Mouse (Mus musculus): ENCODE data around the gene Tnik. TPM values are rescaled to one million over a fixed set of nuclear protein-coding genes. Genes with fewer than 3 reads are reported as not detected.

The Tnik gene
- polyA plus RNA-seq, 1 experiment from 2014 or later = 20.7 TPM

DNA sequence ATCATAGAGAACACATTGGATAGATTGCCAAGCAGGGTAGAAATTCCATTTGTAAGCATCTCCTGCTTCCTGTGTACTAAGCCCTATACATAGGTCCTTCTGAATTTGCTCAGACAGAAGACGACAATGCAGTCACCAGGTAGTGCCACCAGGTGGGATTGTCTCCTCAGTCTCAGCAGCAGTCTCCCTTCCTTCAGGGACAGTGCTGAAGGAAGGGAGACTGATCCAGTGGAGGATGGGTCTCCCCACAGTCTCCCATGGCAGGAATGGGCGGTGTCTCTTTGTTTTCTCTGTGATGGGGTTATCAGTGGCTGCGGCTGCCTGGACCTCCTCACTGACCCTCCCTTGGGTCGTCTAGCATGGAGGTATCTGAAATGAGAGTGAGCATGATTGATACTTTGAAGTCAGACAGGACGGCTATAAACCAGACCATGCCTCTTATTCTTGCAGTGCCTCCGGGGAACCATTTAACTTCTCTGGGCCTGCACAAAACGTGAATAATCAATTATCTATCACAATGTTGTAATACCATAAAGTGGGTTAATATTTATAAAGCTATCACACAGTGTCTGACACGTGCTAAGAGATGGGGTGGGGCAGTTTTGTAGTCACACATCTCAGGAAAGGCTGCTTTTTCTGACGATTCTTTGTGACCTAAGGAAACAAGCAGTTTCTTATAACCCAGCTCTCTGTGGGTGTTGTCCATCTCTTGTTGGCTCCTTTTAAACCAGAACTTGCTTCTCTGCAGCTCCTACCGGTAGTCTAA lies 285.1 kb downstream of the Tnik start:
- POLR2A ChIA-PET = interaction anchor here (0.7 kb wide), 1 partner anchor 11 kb away, joined by 3 read pairs; no protein-coding TSS in a partner anchor
- DNase-seq (ENCODE audit: low read depth, low spot score) = no peak
- CTCF ChIA-PET = interaction anchor here (1.0 to 2.1 kb wide), 3 partner anchors 374 to 382 kb away, joined by 3 to 6 read pairs (median 4); no protein-coding TSS in a partner anchor
- no peak for ATAC-seq
- in situ Hi-C loops (cut with MboI; ENCODE audit: low pct_unique_long_range_greater_than_20kb) = loop anchor here (10.0 kb wide), 1 partner anchor 383 kb away; no protein-coding TSS in a partner anchor
- TF ChIP-seq CTCF (IDR thresholded peaks at IDR 0.05) = no peak
- no peaks in the 10 kb centered on the region for H3K27me3 ChIP-seq

- POLR2A ChIA-PET = no interaction called here
These were observed 286.4 kb downstream of the Tnik start for GRCm38 (mm10) chr3:28549391-28549790.

DNA sequence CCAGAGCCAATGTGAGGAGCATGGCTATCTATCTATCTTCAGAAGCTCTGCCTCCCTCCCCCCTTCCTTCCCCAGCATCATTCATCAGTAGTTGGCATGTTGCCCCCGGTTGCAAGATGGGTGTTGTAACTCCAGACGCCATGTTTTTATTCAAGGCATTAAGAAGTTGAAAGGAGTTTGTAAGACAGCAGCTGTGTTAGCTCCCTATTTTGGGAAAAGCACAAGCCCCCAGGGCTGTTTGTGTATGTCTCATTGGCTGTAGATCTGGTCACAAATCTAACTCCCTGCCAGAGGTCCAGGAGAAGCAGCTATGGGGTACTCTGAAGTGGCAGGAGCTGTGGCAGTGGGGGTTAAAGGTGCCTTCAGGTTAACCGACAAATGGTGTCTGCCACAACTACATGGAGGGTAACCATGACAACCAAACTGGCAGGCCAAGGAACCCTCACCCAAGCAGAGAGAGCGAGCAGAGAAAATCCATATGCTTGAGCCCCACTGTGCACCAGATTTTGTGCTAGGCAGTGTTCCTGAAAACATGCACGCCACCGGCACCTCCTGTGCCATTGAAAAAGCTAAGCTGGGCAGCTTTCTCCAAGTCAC lies 287.6 kb downstream of the Tnik start:
- no peak for TF ChIP-seq CTCF (IDR thresholded peaks at IDR 0.05)
- CTCF ChIA-PET = interaction anchor here (3.5 kb wide), 1 partner anchor 195 kb away, joined by 14 read pairs; no protein-coding TSS in a partner anchor
- DNase-seq (ENCODE audit: low read depth, low spot score) (no peak), ATAC-seq (no peak)
- no peaks in the 10 kb centered on the region for H3K27me3 ChIP-seq
- in situ Hi-C loops (cut with MboI; ENCODE audit: low pct_unique_long_range_greater_than_20kb) = loop anchor here (25.0 kb wide), 1 partner anchor 412 kb away; no protein-coding TSS in a partner anchor
- POLR2A ChIA-PET = interaction anchor here (0.7 to 1.5 kb wide), 3 partner anchors 160 to 380 kb away, joined by 3 to 4 read pairs (median 3); no protein-coding TSS in a partner anchor

More at GRCm38 (mm10) chr3:28549391-28549790, 286.4 kb downstream of the Tnik start:
- no peak for TF ChIP-seq CTCF (IDR thresholded peaks at IDR 0.05)
- no peaks in the 10 kb centered on the region for H3K27me3 ChIP-seq
- ATAC-seq = no peak
- no peak for DNase-seq (ENCODE audit: low read depth, low spot score)
- CTCF ChIA-PET = interaction anchor here (1.0 kb wide), 1 partner anchor 378 kb away, joined by 3 read pairs; no protein-coding TSS in a partner anchor
- in situ Hi-C loops (cut with MboI; ENCODE audit: low pct_unique_long_range_greater_than_20kb) = loop anchor here (10.0 kb wide), 1 partner anchor 385 kb away; no protein-coding TSS in a partner anchor

DNA sequence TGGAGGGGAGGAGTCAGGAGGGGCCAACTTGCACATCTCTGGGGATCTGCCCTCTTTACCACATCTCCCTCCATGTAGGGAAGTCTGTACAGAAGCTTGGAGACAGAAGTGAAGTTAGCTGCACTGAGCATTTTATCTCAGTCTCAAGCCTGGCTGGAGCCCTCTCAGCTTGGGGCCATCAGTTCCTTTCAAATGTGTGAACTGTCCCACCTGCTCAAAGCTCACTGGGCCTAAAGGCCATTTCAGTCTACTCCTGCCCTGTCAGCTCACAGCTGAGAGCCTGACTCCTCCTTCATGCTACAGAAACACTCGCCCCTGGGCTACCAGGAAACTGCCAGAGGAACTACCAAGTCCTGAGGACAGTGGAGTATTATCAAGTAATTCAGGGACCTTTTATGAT lies 288.7 kb downstream of the Tnik start:
- DNase-seq (ENCODE audit: low read depth, low spot score) = no peak
- in situ Hi-C loops (cut with MboI; ENCODE audit: low pct_unique_long_range_greater_than_20kb) = loop anchor here (25.0 kb wide), 1 partner anchor 411 kb away; no protein-coding TSS in a partner anchor

DNA sequence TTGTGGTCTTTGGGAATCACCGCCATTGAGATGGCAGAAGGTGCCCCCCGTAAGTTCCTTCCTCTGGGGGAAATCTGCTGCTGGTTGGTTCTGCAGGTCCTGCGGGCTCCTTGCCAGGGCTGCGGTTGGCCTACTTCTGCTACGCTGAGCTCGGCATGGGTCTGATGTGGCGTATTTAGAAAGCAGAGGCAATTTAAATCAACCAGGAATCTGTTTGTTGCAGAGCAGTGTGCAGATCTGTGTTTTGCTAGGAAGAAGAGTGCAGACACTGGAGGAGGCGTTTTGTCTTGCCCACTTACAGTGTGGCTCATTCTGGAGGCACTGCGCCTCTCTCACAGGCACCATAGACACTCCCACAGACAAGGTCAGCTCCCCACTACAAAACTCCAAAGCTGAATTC lies 291.9 kb downstream of the Tnik start:
- in situ Hi-C loops (cut with MboI; ENCODE audit: low pct_unique_long_range_greater_than_20kb) = loop anchor here (25.0 kb wide), 1 partner anchor 407 kb away; no protein-coding TSS in a partner anchor
- POLR2A ChIA-PET = interaction anchor here (0.5 kb wide), 1 partner anchor 406 kb away, joined by 3 read pairs; no protein-coding TSS in a partner anchor
- CTCF ChIA-PET = interaction anchor here (1.6 to 4.3 kb wide), 3 partner anchors 193 to 390 kb away, joined by 3 to 13 read pairs (median 10); no protein-coding TSS in a partner anchor

More for the DNA sequence above, 288.7 kb downstream of the Tnik start:
- TF ChIP-seq CTCF (IDR thresholded peaks at IDR 0.05) = no peak
- ATAC-seq = no peak
- no peaks in the 10 kb centered on the region for H3K27me3 ChIP-seq
- ChIA-PET POLR2A (interaction anchor here (0.5 kb wide), 1 partner anchor 70 kb away, joined by 3 read pairs; no protein-coding TSS in a partner anchor), CTCF (interaction anchor here (1.1 to 4.3 kb wide), 4 partner anchors 48 to 386 kb away, joined by 3 to 14 read pairs (median 8); no protein-coding TSS in a partner anchor)

DNA sequence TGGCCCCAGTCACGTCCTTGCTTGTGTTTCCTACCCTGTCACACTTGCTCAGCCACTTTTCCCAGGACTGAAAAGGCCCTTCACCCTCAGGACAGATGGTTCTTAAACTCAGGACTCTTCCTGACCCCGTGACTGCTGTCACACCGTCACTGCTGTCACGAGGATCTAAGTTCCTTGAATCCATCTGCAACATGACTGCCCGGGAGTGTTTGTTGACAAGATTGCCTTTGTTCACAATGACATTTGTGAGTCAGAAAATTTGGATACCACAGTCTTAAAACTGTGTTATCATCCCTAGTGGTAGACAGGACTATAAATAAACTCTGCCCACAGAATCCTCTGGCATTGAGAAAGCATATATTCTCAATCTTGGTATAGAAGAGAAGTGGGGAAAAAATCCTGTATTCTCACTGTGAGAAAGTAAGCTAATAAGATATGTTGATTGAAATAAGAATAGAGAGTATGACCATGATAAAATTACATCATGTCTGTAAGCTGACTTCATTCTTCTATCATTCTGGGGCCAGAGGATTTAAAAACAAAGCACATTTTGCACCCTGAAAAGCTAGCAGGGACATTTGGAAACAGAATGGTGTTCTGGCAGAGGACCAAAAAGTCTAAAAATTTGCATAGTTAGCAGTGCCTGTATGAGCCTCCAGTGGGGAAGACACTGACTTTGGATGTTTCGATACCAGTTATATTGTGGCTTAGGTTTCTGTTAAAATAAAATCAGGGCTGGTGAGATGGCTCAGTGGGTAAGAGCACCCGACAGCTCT lies 293.0 kb downstream of the Tnik start:
- no peaks in the 10 kb centered on the region for H3K27me3 ChIP-seq
- in situ Hi-C loops (cut with MboI; ENCODE audit: low pct_unique_long_range_greater_than_20kb) = loop anchor here (25.0 kb wide), 1 partner anchor 406 kb away; no protein-coding TSS in a partner anchor
- no peak for ATAC-seq
- POLR2A ChIA-PET = interaction anchor here (0.5 kb wide), 1 partner anchor 407 kb away, joined by 3 read pairs; no protein-coding TSS in a partner anchor
- DNase-seq (ENCODE audit: low read depth, low spot score) = no peak
- CTCF ChIA-PET = interaction anchor here (0.8 to 2.7 kb wide), 5 partner anchors 12 to 391 kb away, joined by 3 to 13 read pairs (median 3); no protein-coding TSS in a partner anchor
- TF ChIP-seq CTCF (IDR thresholded peaks at IDR 0.05) = no peak

More for the DNA sequence above, 291.9 kb downstream of the Tnik start:
- ATAC-seq (no peak), DNase-seq (ENCODE audit: low read depth, low spot score) (no peak)
- no peaks in the 10 kb centered on the region for H3K27me3 ChIP-seq
- TF ChIP-seq CTCF (IDR thresholded peaks at IDR 0.05) = no peak

DNA sequence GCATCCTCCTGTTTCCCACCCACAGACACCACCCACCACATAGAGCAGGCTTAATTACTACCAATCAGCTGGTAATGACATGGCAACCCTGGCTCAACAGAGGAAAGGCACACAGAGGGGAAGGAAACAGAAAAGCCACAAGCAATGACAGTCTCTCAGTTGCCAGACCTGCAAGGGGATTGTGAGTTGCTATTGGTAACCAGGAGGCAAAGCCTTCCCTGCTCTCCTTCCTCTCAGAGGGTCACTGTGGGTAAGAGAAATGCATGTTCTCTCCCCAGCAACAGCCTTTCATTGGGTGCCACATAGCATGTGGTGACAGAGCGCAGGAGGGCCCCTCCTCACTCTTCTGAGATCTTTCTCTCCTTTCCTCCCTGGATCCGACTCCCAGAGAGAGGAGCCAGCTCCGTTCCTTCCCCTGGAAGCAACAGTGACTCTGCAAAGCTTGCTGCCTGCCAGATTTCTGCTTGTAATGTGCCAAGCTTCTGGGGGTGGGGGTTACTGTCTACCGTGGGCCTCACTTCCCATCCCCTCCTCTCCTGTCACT lies 295.4 kb downstream of the Tnik start:
- in situ Hi-C loops (cut with MboI; ENCODE audit: low pct_unique_long_range_greater_than_20kb) = loop anchor here (25.0 kb wide), 1 partner anchor 404 kb away; no protein-coding TSS in a partner anchor
- ChIA-PET POLR2A (interaction anchor here (1.3 kb wide), 1 partner anchor 10 kb away, joined by 3 read pairs; no protein-coding TSS in a partner anchor), CTCF (interaction anchor here (1.1 to 1.7 kb wide), 4 partner anchors 10 to 396 kb away, joined by 3 to 4 read pairs (median 3); no protein-coding TSS in a partner anchor)
- no peak for DNase-seq (ENCODE audit: low read depth, low spot score)
- ATAC-seq = no peak
- TF ChIP-seq CTCF (IDR thresholded peaks at IDR 0.05) = no peak
- no peaks in the 10 kb centered on the region for H3K27me3 ChIP-seq

DNA sequence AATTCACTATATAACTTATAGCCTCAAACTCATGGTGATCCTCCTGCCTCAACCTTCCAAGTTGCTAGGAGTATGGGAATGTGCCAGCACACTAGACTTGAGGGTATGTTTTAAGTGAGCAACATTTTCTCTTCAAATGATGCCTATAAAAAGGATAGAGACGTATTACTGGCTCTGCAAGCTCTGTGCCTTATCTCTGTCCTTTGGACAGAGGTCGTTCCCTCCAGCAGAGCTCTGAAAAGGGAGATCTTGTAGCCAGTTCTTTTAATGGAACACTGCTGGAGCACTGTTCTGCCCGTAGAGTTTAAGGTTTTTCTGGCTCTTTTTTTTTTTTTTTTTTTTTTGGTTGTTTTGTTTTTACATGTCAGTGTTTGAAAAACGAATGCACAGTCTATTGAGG lies 298.4 kb downstream of the Tnik start:
- in situ Hi-C loops (cut with MboI; ENCODE audit: low pct_unique_long_range_greater_than_20kb) = loop anchor here (5.0 to 25.0 kb wide), 2 partner anchors 181 to 401 kb away; no protein-coding TSS in a partner anchor
- ChIA-PET POLR2A (interaction anchor here (0.7 kb wide), 1 partner anchor 16 kb away, joined by 4 read pairs; no protein-coding TSS in a partner anchor), CTCF (interaction anchor here (0.7 to 3.6 kb wide), 3 partner anchors 151 to 187 kb away, joined by 4 to 20 read pairs (median 4); no protein-coding TSS in a partner anchor)
- H3K27me3 ChIP-seq = no peaks in the 10 kb centered on the region
- TF ChIP-seq CTCF (IDR thresholded peaks at IDR 0.05) = no peak
- ATAC-seq (no peak), DNase-seq (ENCODE audit: low read depth, low spot score) (no peak)
